Mouse (Mus musculus): Measurements from ENCODE around the gene Taf5l. TPM values are rescaled to one million over a fixed set of nuclear protein-coding genes. Genes with fewer than 3 reads are reported as not detected.

Gene Taf5l
- polyA plus RNA-seq, 1 experiment from 2014 or later, result 28.5 TPM

DNA sequence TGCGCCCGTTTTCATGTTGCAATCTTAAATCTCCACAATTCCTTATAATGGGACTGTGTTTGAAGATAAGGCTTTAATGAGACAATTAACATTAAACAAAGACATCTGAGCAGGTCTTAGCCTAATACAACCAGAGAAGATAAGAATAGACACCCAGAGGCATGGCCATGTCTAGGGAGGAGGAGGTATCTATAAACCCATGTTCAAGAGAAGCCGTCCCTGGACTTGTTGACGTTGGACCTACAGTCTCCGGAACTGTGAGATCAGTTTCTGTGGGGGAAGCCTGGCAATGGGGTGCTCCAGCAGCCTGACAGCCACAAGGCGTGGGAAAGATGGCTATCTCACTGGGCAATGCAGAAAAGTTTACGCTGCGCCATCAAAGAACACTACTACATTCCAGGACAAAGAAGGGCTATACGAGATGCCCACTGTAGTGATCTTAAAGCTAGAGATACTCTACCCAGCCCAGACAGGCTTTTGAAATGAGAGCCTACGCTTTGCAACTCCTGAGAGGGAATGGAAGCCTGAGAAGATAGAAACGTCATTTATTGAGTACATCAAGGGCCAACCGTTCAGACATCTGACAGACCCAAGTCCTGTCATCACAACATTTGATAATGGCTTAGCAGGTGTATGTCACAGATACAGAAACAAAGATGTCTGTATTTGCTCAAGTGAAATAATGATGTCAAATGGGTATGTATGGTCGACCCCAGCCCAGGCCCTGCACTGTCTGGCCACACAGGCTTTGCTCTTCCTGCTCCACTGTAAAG lies 30.7 kb downstream of the Taf5l start:
- no peak for ATAC-seq (ENCODE audit: insufficient number of reproducible peaks, insufficient read depth, low FRiP score, low read depth)
- 41% methylated on average over 13 of the region's 13 CpGs for WGBS

DNA sequence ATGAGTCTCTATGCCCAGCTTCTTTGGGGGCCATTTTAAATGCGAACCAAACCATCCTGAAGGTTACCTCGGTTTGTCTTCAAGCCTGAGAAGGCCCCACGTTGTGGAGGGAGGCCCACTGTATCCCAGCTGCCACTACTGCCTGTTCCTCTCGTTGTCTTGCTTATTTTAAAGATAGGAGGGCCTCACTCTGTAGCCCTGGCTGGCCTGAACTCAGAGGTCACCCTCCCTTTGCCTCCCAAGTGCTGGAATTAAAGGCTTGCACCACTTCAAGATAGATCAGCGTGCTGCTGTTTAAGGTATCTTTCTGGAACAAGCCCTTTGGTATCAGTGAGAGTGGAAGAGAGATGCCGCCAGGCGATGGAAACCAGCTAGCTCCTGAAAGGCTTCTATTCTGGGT lies 32.1 kb downstream of the Taf5l start:
- Histone ChIP-seq H3K27ac (replicated peaks in 1 of 2; ENCODE audit: control insufficient read depth in 1 of 2, insufficient read depth in 1 of 2, low read depth in 2 of 2, low read length in 2 of 2) (peak overlapping the region; percentile 57 to 73), H3K36me3 (ENCODE audit: control insufficient read depth, insufficient read depth, low read length) (0 out of 2 replicates have a peak, but pooled peaks cover 4% of the 10 kb centered on the region), H3K9ac (ENCODE audit: low read length) (0 out of 2 replicates have a peak overlapping the region, but pooled peaks have one; percentile 1), H3K4me3 (ENCODE audit: control insufficient read depth in 1 of 2, insufficient read depth in 1 of 2, low read depth in 1 of 2, low read length in 2 of 2) (no peak overlapping the region), H3K4me2 (ENCODE audit: low read length) (peak overlapping the region; percentile 35), H3K4me1 (ENCODE audit: control insufficient read depth in 2 of 2, insufficient read depth in 2 of 2, low read length in 2 of 2) (peaks cover 14 to 23% of the 10 kb centered on the region in 2 experiments), H3K9me3 (ENCODE audit: control insufficient read depth, low read length) (no peaks in the 10 kb centered on the region), H3K27me3 (ENCODE audit: control insufficient read depth, insufficient read depth, low read length) (no peaks in the 10 kb centered on the region)
- WGBS, result 11% methylated on average over 7 of the region's 7 CpGs
- no peak for ATAC-seq (ENCODE audit: insufficient number of reproducible peaks, insufficient read depth, low FRiP score, low read depth)

More for the DNA sequence above, 30.7 kb downstream of the Taf5l start:
- no peak overlapping the region for H3K4me2 ChIP-seq (ENCODE audit: low read length)
- no peaks in the 10 kb centered on the region for H3K9me3 ChIP-seq (ENCODE audit: control insufficient read depth, low read length)
- no peak overlapping the region for H3K4me3 ChIP-seq (ENCODE audit: control insufficient read depth in 1 of 2, insufficient read depth in 1 of 2, low read depth in 1 of 2, low read length in 2 of 2)
- H3K4me1 ChIP-seq (ENCODE audit: control insufficient read depth in 2 of 2, insufficient read depth in 2 of 2, low read length in 2 of 2), result peaks cover 14 to 23% of the 10 kb centered on the region in 2 experiments
- H3K27ac ChIP-seq (replicated peaks in 1 of 2; ENCODE audit: control insufficient read depth in 1 of 2, insufficient read depth in 1 of 2, low read depth in 2 of 2, low read length in 2 of 2), result no peak overlapping the region
- H3K9ac ChIP-seq (ENCODE audit: low read length), result no peak overlapping the region
- H3K36me3 ChIP-seq (ENCODE audit: control insufficient read depth, insufficient read depth, low read length), result peaks cover 9% of the 10 kb centered on the region
- H3K27me3 ChIP-seq (ENCODE audit: control insufficient read depth, insufficient read depth, low read length), result no peaks in the 10 kb centered on the region

DNA sequence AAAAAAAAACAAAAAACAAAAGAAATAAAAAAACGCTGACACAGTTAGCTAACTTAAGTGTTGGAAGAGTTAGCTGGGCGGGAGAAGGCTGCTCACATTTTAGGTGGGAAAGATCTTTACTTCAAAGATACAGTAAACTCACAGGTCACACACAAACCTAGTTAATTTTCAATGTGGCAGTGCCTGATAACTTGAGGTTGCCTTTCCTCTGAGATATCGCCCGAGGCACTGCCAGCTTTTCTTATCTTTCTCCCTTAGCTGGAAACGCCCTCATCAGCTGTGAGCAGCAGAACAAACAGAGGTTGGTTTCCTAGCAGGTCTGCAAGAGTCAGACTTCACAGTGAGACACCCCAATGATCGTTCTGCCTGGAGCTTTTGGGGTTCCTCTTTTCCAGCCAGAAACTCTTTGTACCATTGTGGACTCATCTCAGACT lies 32.6 kb downstream of the Taf5l start:
- no peaks in the 10 kb centered on the region for H3K9me3 ChIP-seq (ENCODE audit: control insufficient read depth, low read length)
- 0 out of 2 replicates have a peak, but pooled peaks have one; percentile 32 for ATAC-seq (ENCODE audit: insufficient number of reproducible peaks, insufficient read depth, low FRiP score, low read depth)
- 0 out of 2 replicates have a peak overlapping the region, but pooled peaks have one; percentile 1 for H3K9ac ChIP-seq (ENCODE audit: low read length)
- H3K27me3 ChIP-seq (ENCODE audit: control insufficient read depth, insufficient read depth, low read length), result no peaks in the 10 kb centered on the region
- no peak overlapping the region for H3K4me3 ChIP-seq (ENCODE audit: control insufficient read depth in 1 of 2, insufficient read depth in 1 of 2, low read depth in 1 of 2, low read length in 2 of 2)
- 0 out of 2 replicates have a peak, but pooled peaks cover 4% of the 10 kb centered on the region for H3K36me3 ChIP-seq (ENCODE audit: control insufficient read depth, insufficient read depth, low read length)
- 19% methylated on average over 6 of the region's 6 CpGs for WGBS
- peak overlapping the region; percentile 35 for H3K4me2 ChIP-seq (ENCODE audit: low read length)
- H3K4me1 ChIP-seq (ENCODE audit: control insufficient read depth in 2 of 2, insufficient read depth in 2 of 2, low read length in 2 of 2), result peaks cover 14 to 23% of the 10 kb centered on the region in 2 experiments
- peak overlapping the region; percentile 57 to 73 for H3K27ac ChIP-seq (replicated peaks in 1 of 2; ENCODE audit: control insufficient read depth in 1 of 2, insufficient read depth in 1 of 2, low read depth in 2 of 2, low read length in 2 of 2)

DNA sequence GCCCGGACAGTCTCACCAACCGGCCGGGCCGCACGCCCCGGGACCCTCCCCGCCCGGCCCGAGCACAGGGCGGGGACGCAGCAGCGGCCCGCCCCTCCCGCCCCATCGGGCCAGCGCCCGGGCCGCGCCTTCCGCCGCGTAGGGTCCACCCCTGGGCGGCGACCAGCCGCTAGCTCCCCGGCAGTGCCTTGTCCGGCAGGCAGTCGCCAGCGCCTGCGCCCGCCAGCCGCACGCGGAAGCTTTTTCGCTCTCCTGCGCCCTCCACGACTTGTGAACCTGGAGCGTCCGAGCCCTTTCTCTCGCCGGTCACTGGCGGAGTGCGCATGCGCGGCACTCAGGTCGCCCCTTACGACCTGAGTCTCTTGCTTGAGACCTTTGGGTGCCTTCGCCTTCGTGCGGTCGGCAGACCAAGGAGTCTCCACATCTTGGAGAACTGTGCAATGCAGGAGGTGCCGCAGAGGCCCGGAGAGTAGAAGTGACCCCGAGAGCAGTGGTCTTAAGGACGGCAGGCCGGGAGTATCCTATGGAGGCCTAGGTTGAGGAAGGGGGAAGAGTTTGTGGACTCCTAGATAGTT lies 38.3 kb downstream of the Taf5l start, which contains the start of gene Abcb10:
Gene Abcb10 (minus strand): TSS at position 297 of the 575 bp plus-strand sequence.
- peak; percentile 96 for ATAC-seq (ENCODE audit: insufficient number of reproducible peaks, insufficient read depth, low FRiP score, low read depth)
- no peaks in the 10 kb centered on the region for H3K9me3 ChIP-seq (ENCODE audit: control insufficient read depth, low read length)
- peaks cover 23 to 26% of the 10 kb centered on the region in 2 experiments for H3K4me1 ChIP-seq (ENCODE audit: control insufficient read depth in 2 of 2, insufficient read depth in 2 of 2, low read length in 2 of 2)
- peak within 1 kb of the TSS; percentile 94 for H3K4me2 ChIP-seq (ENCODE audit: low read length)
- H3K27ac ChIP-seq (replicated peaks in 1 of 2; ENCODE audit: control insufficient read depth in 1 of 2, insufficient read depth in 1 of 2, low read depth in 2 of 2, low read length in 2 of 2), result peak within 1 kb of the TSS; percentile 84 to 86
- H3K9ac ChIP-seq (ENCODE audit: low read length), result peak within 1 kb of the TSS; percentile 96
- no peaks in the 10 kb centered on the region for H3K36me3 ChIP-seq (ENCODE audit: control insufficient read depth, insufficient read depth, low read length)
- WGBS, result under 1% methylated on average over 39 of the region's 56 CpGs
- no peaks in the 10 kb centered on the region for H3K27me3 ChIP-seq (ENCODE audit: control insufficient read depth, insufficient read depth, low read length)
- H3K4me3 ChIP-seq (ENCODE audit: control insufficient read depth in 1 of 2, insufficient read depth in 1 of 2, low read depth in 1 of 2, low read length in 2 of 2), result peak within 1 kb of the TSS; percentile 77 to 93

DNA sequence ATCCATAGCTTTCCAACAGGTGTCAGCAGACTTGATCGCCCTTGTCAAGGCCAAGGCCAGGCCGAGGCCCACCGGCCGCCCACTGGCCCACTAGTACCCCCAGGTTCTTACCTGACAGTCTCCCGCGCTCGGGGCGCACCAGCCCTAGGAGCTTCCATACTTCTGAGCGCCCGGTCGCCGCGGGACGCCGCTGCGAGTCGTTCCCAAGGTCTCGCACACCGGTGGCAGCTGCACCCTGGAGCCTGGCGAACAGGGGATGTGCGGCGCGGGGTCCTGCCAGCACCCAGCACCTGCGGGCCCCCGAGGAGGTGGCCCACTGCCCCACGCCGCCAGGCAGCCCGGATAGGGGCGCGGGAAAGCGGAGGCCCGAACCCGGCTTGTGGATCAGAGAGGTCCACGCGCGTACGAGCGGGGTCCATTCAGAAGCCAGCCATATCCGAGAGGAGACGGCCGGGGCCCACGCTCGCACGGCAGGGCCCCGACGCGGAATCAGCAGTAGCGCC lies 38.9 kb downstream of the Taf5l start:
- WGBS, result under 1% methylated on average over 48 of the region's 48 CpGs
- H3K36me3 ChIP-seq (ENCODE audit: control insufficient read depth, insufficient read depth, low read length), result no peaks in the 10 kb centered on the region
- peak overlapping the region; percentile 77 to 93 for H3K4me3 ChIP-seq (ENCODE audit: control insufficient read depth in 1 of 2, insufficient read depth in 1 of 2, low read depth in 1 of 2, low read length in 2 of 2)
- H3K9ac ChIP-seq (ENCODE audit: low read length), result peak overlapping the region; percentile 96
- H3K27ac ChIP-seq (replicated peaks in 1 of 2; ENCODE audit: control insufficient read depth in 1 of 2, insufficient read depth in 1 of 2, low read depth in 2 of 2, low read length in 2 of 2), result peak overlapping the region; percentile 57 to 84
- peaks cover 25 to 31% of the 10 kb centered on the region in 2 experiments for H3K4me1 ChIP-seq (ENCODE audit: control insufficient read depth in 2 of 2, insufficient read depth in 2 of 2, low read length in 2 of 2)
- no peaks in the 10 kb centered on the region for H3K9me3 ChIP-seq (ENCODE audit: control insufficient read depth, low read length)
- no peaks in the 10 kb centered on the region for H3K27me3 ChIP-seq (ENCODE audit: control insufficient read depth, insufficient read depth, low read length)
- peak overlapping the region; percentile 94 for H3K4me2 ChIP-seq (ENCODE audit: low read length)
- peak; percentile 10; the same call in 1 of the 2 replicates for ATAC-seq (ENCODE audit: insufficient number of reproducible peaks, insufficient read depth, low FRiP score, low read depth)

DNA sequence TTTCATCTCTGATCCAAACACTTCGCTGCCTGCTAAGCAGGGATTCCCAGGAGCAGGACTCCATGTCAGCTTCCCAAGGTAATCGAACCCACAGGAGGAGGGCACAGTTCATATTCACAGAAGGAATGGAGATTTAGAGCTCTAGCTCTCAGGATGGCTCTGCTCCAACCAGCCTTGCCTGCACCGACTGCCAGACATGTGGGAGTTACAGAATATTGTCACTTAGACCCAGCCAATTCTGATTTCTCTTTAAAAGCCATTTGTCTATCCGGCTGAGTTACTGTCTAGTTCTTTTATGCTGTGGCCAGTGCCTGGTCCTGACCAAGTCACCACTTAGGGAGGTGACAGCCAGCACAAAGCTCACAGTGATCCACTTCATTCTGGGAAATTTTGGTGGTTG lies 39.5 kb downstream of the Taf5l start:
- 41% methylated on average over 4 of the region's 4 CpGs for WGBS
- Histone ChIP-seq H3K27ac (replicated peaks in 1 of 2; ENCODE audit: control insufficient read depth in 1 of 2, insufficient read depth in 1 of 2, low read depth in 2 of 2, low read length in 2 of 2) (no peak overlapping the region), H3K4me3 (ENCODE audit: control insufficient read depth in 1 of 2, insufficient read depth in 1 of 2, low read depth in 1 of 2, low read length in 2 of 2) (peak overlapping the region; percentile 8 to 93; a peak in 3 of 4 replicates)

DNA sequence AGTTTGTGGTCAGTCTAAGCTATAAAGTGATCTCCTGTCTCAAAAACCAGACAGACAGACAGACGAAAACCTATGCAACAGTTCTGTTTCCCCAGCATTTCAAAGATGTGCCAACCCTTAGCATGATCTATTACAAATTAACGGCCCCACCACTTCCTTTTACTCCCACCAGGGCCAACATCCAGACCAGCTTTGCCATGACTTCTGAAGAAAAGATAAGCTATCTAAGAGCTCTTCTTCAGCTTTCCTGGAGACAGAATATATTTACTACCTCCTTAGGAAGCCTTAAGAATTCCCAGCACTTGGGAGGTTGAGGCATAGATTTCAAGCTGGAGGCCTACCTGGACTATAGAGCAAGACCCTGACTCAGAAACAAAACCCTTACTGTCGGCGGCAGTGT lies 41.0 kb downstream of the Taf5l start:
- Histone ChIP-seq H3K27me3 (ENCODE audit: control insufficient read depth, insufficient read depth, low read length) (no peaks in the 10 kb centered on the region), H3K9ac (ENCODE audit: low read length) (no peak overlapping the region), H3K4me3 (ENCODE audit: control insufficient read depth in 1 of 2, insufficient read depth in 1 of 2, low read depth in 1 of 2, low read length in 2 of 2) (no peak overlapping the region), H3K36me3 (ENCODE audit: control insufficient read depth, insufficient read depth, low read length) (no peaks in the 10 kb centered on the region), H3K4me1 (ENCODE audit: control insufficient read depth in 2 of 2, insufficient read depth in 2 of 2, low read length in 2 of 2) (peaks cover 25 to 31% of the 10 kb centered on the region in 2 experiments), H3K4me2 (ENCODE audit: low read length) (no peak overlapping the region; the same call in 1 of the 2 replicates), H3K9me3 (ENCODE audit: control insufficient read depth, low read length) (no peaks in the 10 kb centered on the region), H3K27ac (replicated peaks in 1 of 2; ENCODE audit: control insufficient read depth in 1 of 2, insufficient read depth in 1 of 2, low read depth in 2 of 2, low read length in 2 of 2) (no peak overlapping the region)
- WGBS, result 47% methylated on average over 4 of the region's 4 CpGs
- no peak for ATAC-seq (ENCODE audit: insufficient number of reproducible peaks, insufficient read depth, low FRiP score, low read depth)

More for the DNA sequence above, 39.5 kb downstream of the Taf5l start:
- Histone ChIP-seq H3K4me2 (ENCODE audit: low read length) (peak overlapping the region; percentile 94), H3K27me3 (ENCODE audit: control insufficient read depth, insufficient read depth, low read length) (no peaks in the 10 kb centered on the region), H3K9me3 (ENCODE audit: control insufficient read depth, low read length) (no peaks in the 10 kb centered on the region), H3K4me1 (ENCODE audit: control insufficient read depth in 2 of 2, insufficient read depth in 2 of 2, low read length in 2 of 2) (peaks cover 25 to 31% of the 10 kb centered on the region in 2 experiments), H3K36me3 (ENCODE audit: control insufficient read depth, insufficient read depth, low read length) (no peaks in the 10 kb centered on the region), H3K9ac (ENCODE audit: low read length) (peak overlapping the region; percentile 96)
- no peak for ATAC-seq (ENCODE audit: insufficient number of reproducible peaks, insufficient read depth, low FRiP score, low read depth)

All from heart, embryonic 14.5 days (tissue).